Mouse (Mus musculus) thymus, postnatal 0 days (tissue): ENCODE data around the gene Zfhx3. TPM values are rescaled to one million over a fixed set of nuclear protein-coding genes. Genes with fewer than 3 reads are reported as not detected.

Source experiments
- DNase-seq: peaks from one replicate; pipeline ENCODE4 v3.0.0-alpha.2; 2015; ENCODE audit warnings: low spot score
- polyA plus RNA-seq: library from polyadenylated mRNA; unstranded; fragments of >200 nt; fragmentation: Nextera tagmentation; extraction: Ambion mirVana; gene quantifications from 2 replicates; pipeline ENCODE4 v1.2.1, GENCODE M21; 2015

Gene Zfhx3
- polyA plus RNA-seq, 1 experiment from 2014 or later: 1.9 TPM

- DNase-seq: no peak
These were observed 595.5 kb downstream of the Zfhx3 start for GRCm38 (mm10) chr8:108537686-108538551.

GRCm38 (mm10) chr8:108538929-108539555 is 596.6 kb downstream of the Zfhx3 start:
- no peak for DNase-seq

- no peak for DNase-seq
These were observed 610.1 kb downstream of the Zfhx3 start for GRCm38 (mm10) chr8:108552518-108552917.

- no peak for DNase-seq
These were observed 611.5 kb downstream of the Zfhx3 start for GRCm38 (mm10) chr8:108553808-108554577.

GRCm38 (mm10) chr8:108554578-108555245 is 612.3 kb downstream of the Zfhx3 start:
- no peak for DNase-seq

GRCm38 (mm10) chr8:108563420-108563819 is 621.0 kb downstream of the Zfhx3 start:
- DNase-seq: no peak

GRCm38 (mm10) chr8:108563934-108564564 is 621.6 kb downstream of the Zfhx3 start:
- DNase-seq: no peak

GRCm38 (mm10) chr8:108566035-108566434 is 623.6 kb downstream of the Zfhx3 start:
- DNase-seq: no peak

- DNase-seq: no peak
These were observed 631.0 kb downstream of the Zfhx3 start for GRCm38 (mm10) chr8:108573295-108574017.

GRCm38 (mm10) chr8:108574101-108574500 is 631.7 kb downstream of the Zfhx3 start:
- peak; percentile 50 for DNase-seq

- DNase-seq: no peak
These were observed 635.1 kb downstream of the Zfhx3 start for GRCm38 (mm10) chr8:108577571-108577970.

- DNase-seq: no peak
These were observed 635.9 kb downstream of the Zfhx3 start for GRCm38 (mm10) chr8:108578388-108578787.

GRCm38 (mm10) chr8:108579808-108580207 is 637.4 kb downstream of the Zfhx3 start:
- DNase-seq: no peak

GRCm38 (mm10) chr8:108580364-108580763 is 637.9 kb downstream of the Zfhx3 start:
- no peak for DNase-seq

GRCm38 (mm10) chr8:108581557-108581956 is 639.1 kb downstream of the Zfhx3 start:
- DNase-seq: no peak

GRCm38 (mm10) chr8:108582251-108582650 is 639.8 kb downstream of the Zfhx3 start:
- no peak for DNase-seq

- DNase-seq: no peak
These were observed 640.8 kb downstream of the Zfhx3 start for GRCm38 (mm10) chr8:108583261-108583660.

- no peak for DNase-seq
These were observed 641.6 kb downstream of the Zfhx3 start for GRCm38 (mm10) chr8:108583867-108584661.

- no peak for DNase-seq
These were observed 642.2 kb downstream of the Zfhx3 start for GRCm38 (mm10) chr8:108584662-108584978.
